Mouse (Mus musculus): ENCODE results near the gene Fgr.

The Fgr gene

DNA sequence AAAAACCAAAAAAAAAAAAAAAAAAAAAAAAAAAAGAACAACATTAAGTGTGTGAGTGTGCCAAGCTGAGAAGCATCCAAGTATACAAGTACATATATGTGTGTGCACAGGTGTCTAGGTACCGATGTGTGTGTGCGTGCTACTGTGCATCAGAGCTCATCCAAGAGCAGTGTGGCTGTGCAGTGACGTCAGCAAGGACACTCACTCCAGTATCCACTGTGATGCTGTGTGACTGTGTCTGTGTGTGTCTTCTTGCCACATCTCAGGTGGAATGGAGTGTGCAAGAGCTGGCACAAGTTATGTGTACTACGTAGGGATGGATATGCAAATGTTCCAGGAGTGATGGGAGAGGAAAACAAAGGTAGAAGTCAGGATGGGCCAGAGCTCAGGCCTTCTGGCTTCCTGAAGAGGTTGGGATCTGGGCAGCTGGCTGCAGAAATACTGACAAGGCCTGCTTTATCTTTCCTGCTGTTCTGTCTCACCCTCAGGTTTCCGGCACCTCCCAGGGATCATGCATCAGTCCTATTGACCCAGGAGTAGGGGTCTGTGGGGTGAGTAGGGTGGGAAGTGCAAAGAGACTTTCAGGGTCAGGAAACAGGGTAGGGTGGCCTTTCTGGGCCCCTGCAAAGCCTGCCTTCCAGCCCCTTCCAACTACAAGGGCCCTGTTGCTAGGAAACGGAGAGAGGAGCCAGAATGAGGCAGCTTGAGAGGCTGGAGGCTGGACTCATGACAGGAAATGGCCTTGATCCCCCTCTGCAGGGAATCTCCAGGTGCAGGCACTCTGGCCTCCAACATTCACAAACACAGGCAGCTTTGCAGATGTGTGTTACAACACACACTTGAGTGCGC lies 10.0 kb downstream of the Fgr start:
- CTCF ChIA-PET: interaction anchor here (1.3 to 1.4 kb wide), 2 partner anchors 10 to 22 kb away, joined by 4 to 9 read pairs; partner anchors contain the start of gene Fgr

DNA sequence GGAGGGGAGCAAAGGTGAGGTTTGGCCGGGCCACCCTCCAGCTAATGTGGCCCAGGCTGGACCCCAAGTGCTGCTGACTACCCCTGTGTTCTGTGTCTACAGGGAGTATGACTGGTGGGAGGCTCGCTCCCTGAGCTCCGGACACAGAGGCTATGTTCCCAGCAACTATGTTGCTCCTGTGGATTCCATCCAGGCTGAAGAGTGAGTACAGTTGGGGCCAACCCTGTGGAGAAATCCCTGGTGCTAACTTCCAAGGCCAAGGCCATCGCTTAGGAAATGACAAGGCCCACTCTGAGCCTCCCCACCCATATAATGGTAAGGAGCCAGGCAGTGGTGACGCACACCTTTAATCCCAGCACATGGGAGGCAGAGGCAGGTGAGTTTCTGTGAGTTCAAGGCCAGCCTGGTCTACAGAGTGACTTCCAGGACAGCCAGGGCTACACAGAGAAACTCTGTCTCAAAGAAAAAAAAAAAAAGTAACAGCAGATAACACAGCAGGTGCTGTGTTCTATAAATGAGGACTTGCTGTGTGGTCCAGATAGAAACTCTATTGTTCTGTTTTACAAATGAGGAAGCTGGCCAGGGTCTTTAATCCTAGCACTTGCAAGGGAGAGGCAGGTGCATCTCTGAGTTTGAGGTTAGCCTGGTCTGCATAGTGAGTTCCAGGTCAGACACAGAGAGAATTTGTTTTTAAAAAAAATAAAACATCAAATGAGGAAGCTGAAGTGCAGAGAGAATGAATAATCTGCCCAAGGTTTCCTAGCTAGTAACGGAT lies 14.9 kb downstream of the Fgr start:
- CTCF ChIA-PET: interaction anchor here (0.5 to 0.7 kb wide), 2 partner anchors 213 to 839 kb away, joined by 3 to 4 read pairs; no protein-coding TSS in a partner anchor

DNA sequence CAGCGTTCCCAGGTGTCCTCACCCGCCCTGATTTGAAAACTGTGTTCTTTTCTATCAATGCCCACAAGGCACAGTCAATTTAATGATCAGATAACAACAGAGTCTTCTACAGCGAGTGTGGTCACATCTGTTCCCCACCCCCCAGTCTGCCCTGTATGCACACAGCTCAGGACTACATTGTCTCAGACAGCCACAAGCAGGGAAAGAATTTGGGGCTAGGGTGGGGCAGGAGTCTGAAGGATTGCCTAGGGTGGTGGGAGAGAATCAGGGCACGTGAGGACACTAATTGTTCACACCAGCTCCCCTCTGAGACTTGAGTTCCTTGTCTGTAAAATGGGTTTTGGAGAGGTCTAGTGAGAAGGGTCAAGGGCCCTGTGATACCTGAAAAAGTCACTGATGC lies 19.7 kb downstream of the Fgr start:
- CTCF ChIA-PET: no interaction called here

DNA sequence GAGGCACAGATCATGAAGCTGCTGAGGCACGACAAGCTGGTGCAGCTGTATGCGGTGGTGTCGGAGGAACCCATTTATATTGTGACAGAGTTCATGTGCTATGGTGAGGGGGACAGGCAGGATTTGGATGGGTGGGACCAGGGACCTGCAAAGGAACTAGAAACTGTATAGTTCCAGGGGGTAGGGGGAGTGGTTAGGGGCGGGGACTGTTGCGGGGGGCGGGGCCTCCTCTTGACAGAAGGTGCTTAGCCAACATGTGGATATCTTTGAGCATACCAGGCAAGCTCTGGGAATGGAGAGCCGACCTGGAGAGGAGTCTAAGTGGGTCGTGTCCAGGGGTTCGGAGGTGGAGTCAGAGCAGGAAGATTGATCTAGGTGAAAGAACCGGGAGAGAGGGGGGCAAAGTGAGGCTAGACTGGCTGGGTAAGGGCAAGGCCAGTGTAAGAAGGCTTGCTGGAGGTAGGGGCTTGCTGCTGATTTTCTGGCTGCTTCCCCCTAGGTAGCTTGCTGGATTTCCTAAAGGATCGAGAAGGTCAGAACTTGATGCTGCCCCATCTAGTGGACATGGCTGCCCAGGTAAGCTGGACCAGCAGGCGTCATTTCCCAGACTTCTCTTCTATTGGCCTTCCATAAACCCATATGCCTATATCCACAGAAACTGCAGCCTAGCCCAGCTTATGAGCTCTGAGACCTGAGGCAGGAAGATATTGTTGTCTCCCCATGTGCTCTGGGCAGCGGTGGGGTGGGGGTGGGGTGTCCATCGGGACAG lies 23.8 kb downstream of the Fgr start:
- CTCF ChIA-PET: no interaction called here

DNA sequence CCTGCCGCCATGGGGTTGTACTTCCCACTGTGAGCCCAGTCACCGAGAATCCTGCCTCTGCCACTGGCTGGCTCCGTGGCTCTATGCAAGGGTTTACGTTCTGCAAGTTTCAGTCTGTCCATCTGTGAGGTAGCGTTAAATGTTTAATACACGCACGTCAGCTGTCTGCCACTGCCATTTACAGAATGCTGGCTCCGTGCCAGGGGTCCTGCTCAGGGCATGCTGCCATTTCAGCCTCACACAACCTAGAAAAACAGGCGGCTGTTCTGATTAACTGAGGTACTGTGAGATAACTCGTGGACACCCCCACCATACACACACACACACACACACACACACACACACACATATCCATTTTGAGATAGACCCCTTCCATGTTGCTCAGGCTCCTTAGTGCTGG lies 29.0 kb downstream of the Fgr start:
- CTCF ChIA-PET: interaction anchor here (0.6 to 0.7 kb wide), 2 partner anchors 9 to 30 kb away, joined by 3 to 10 read pairs; no protein-coding TSS in a partner anchor

DNA sequence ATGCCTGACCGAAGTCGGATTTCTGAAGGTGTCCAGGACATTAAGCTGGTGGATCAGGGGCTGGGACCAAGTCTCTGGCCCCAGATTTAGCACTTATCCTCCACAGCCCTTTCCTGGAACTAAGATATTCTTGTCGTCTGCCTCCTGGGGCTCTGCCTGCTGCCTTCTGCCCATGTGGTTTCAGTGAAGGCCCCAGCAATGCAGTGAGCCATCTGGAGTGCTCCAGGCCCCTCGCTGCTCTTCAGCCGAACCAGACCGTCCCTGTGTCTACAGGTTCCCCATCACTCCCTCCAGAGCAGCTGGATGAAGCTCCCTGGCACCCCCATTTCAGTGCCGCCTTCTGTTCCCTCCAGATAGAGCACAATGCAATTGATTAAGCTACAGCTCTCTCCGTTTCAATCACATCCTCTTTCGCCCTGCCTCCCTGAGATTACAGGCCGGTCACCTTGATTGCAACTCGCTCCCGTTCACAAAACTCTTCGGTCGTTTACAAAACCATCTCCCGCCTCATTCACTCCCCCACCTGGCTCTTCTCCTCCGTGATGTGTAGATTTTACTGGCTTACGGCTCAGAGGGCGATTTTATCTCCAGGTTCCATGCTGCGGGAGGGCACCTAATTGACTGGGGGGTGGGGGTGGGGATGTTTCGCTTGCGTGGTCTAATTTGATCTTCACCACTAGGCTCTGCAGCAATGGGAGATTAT lies 29.6 kb downstream of the Fgr start:
- CTCF ChIA-PET: interaction anchor here (0.6 to 0.7 kb wide), 2 partner anchors 8 to 30 kb away, joined by 3 to 10 read pairs; no protein-coding TSS in a partner anchor

DNA sequence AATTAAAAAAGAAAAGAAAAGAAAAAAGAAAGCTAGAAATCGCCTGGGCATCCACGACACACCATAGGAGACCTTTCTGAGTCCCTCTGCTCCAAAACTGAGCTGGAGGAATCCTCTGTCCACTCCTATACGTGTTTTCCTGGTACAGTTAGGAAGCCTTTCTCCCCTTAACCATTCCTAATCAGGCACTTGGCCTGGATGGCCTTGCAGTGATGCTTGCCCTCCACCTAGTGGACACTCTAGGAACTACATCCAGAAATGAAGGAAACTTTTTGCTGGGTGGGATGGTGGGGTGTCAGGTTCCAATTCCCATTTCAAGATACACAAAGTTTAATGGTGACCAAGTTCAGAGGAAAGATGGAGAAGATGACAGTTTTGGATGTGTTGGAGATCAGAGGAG lies 31.3 kb downstream of the Fgr start:
- CTCF ChIA-PET: interaction anchor here (0.5 to 2.0 kb wide), 5 partner anchors 22 to 767 kb away, joined by 3 to 24 read pairs (median 4); no protein-coding TSS in a partner anchor

DNA sequence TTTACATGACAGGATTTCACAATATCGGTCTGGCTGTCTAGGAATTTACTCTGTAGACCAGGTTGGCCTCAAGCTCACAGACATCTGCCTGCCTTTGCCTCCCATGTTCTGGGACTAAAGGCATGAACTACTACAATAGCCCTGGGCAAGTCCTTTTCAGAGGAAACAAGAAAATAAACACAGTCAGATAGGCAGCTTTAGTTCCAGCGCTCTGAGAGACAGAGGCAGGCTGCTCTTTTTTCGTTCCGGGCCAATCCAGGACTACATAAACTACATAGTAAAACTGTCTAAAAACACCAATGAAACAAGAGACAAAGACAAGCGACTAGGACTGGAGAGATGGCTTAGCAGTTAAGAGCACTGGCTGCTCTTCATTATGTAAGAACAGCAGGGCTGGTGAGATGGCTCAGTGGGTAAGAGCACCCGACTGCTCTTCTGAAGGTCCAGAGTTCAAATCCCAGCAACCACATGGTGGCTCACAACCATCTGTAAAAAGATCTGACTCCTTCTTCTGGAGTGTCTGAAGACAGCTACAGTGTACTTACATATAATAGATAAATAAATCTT lies 32.1 kb downstream of the Fgr start:
- CTCF ChIA-PET: interaction anchor here (0.6 to 2.0 kb wide), 4 partner anchors 23 to 303 kb away, joined by 3 to 24 read pairs (median 5); no protein-coding TSS in a partner anchor

DNA sequence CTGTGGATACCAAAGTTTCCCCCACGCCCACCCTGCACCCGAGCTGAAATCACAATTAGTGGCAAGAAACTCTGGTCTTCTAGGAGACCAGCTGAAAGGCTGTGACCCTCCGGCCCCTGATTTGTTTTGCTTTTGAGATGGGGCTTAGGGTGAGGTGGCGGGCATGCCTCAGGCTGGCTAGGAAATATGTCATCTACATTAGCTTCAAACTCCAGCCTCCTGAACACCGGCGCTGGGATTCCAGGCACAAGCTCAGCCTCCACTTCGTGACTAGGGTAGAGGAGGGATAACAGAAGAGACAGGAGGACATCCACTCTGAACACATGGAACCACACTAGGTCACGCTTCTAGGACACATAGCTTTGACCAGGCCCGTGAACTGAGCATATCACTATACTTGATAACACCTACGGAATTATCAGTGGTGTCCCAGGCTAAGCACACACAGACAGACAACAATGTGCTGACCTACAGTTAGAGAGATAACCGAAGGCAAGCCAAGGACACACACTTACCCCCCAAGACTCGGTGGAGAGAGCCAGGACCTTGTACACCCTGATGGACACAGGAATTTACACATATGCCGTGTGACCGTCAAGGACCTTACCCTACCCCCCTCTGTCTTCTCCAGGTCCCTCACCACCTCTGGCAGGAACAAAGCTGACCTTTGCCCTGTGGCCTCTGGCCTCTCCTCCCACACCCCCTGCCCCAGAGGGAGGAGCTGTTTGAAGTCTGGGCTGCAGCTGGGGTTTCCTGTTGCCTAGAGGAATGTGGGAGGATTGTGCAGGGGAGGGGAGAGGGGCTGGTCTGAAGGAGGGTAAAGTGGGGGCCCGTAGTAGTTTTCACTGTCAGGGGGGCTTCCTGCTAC lies 33.9 kb downstream of the Fgr start:
- CTCF ChIA-PET: interaction anchor here (0.7 to 1.4 kb wide), 5 partner anchors 26 to 126 kb away, joined by 3 to 6 read pairs (median 3); no protein-coding TSS in a partner anchor

DNA sequence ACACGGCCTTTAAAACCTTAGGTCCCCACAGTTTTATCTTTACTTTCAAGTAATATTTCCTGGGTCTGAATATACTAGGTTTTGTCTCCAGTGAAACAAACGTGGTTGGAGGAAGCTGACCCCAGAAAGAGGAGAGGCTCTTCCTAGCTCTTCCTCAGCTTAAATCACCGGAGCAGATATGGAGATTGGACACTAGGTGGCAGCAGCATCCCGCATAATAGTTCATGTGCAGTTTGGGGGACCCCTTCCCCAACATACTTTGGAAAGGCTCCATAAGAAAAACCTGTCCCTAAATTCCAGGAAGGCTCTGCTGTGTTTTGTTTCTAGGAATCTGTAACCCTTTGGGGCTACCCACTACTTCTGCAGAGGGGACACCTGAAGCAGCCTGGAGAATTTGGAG lies 35.2 kb downstream of the Fgr start:
- CTCF ChIA-PET: interaction anchor here (0.6 to 1.5 kb wide), 6 partner anchors 9 to 243 kb away, joined by 3 to 8 read pairs (median 3); no protein-coding TSS in a partner anchor

DNA sequence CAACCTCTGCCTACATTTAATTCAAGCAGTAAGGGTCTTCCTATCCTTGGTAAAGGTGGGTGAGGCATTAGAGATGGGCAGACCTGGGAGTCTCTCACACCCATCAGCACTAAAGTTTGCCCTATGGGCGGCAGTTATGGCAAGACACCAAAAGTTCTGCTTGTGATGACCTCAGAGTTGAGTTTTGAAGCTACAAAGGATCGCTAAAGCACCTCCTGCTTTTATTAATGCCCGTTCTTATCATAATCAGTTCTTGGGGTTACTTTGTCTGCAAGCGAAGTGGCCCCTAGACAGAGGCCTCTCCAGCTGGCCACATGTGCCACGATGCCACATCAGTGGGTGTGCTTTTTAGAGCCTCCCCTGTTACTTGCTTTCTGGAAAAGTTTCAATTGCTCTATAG lies 35.8 kb downstream of the Fgr start:
- CTCF ChIA-PET: interaction anchor here (0.6 to 1.5 kb wide), 7 partner anchors 19 to 243 kb away, joined by 3 to 25 read pairs (median 4); no protein-coding TSS in a partner anchor

DNA sequence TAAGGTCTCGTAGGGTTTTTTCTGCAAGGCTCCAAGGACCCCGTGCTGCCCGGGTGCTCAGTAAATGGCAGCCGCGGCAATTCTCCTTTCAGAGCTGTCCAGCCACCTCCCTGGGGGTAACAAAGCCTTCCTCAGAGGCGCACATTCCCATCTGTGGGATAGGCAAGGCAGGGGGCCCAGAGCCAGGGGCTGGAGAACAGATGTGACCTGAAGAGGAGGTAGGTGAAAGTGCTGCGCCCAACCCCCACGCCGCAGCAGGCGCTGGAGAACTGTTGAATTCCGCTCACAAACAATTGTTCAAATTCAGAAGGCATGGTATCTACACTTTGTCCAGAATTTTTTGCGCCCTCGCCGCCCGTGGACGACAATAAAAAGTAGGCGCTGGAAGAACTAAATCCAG lies 36.7 kb downstream of the Fgr start:
- CTCF ChIA-PET: interaction anchor here (0.6 to 1.4 kb wide), 6 partner anchors 33 to 188 kb away, joined by 3 to 25 read pairs (median 6); no protein-coding TSS in a partner anchor

DNA sequence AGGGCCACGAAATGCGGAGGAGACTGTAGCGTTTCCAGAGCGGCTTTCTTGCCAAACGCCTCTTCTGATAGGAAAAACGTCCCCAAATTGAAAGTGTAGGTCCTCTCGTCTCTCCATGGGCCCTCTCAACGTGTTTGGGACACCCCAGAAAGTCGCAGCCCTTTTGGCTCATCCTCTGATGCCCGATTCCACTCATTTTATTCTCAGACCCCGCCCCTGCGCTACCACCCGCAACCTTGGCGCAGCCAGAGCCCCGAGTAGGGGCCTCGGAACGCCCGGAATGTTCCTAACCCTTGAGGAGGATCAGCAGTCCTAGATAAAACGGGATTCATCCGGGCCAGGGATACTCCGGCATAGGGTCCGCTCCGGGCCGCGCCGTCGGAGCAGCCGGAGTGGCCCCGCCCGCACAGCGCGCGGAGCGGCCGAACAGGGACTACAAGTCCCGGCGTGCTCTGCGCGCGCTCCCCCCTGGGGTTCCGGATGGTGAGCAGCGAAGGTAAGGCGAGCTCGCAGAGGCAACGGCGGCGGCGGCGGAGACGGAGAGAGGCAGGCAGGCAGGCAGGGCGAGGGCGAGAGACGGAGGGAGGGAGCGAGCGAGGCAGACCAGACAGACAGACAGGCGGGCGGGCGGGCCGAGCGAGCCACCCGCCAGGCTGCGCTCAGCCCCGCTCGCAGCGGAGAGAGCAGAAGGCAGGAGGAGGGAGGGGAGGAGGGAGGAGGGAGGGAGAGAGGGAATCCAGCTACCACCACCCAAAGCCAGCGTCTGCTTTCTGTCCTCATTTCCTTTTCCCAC lies 37.3 kb downstream of the Fgr start, which contains the start of gene Ahdc1:
Gene Ahdc1 (plus strand): TSS at position 233 of the 793 bp plus-strand sequence.
- CTCF ChIA-PET: interaction anchor here (0.6 to 1.4 kb wide), 7 partner anchors 8 to 188 kb away, joined by 3 to 25 read pairs (median 6); no protein-coding TSS in a partner anchor

DNA sequence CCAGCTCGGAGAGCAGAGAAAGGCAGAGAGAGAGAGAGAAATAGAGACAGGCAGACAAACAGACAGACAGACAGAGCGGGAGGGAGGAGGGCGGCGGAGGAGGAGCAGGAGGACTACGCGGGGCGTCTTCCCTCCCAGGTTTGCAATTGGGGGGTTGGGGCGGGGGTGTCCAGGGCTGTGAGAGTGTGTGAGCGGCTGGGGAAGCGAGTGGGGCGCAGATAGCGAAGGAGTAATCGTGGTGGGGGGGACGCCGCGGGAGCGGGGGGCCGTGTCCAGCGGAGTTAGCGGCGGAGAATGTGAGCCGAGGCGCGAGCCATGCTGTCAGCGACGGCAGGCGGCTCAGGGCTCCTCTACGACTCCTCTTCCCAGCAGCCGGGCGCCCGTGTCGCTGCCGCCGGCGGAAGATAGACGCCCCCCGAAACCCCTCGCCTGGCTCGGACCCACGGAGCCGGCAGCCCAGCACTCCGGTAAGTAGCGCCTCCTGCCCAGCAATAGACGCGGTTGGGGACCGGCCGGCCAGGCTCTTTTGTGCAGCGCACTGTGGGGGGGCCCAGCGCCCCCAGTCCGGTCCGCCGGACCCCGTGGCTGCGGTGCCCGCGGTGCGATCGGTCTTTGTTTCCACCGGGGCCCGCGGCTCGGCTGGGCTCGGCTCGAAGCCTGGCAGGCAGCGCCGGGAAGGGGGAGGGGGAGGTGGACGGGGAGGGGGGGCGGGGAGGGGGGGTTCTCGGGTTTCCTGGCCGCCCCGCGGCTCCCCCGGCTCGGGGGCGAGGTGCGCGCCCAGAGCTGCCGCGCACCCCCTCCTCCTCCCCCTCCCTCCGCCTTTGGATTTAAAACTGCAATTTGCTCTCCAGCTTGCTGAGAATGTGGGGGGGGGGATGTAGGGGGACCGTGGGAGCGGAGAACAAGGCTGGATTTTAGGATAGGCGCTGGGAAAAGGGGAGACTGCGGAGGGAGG lies 38.2 kb downstream of the Fgr start:
- CTCF ChIA-PET: interaction anchor here (0.6 to 1.3 kb wide), 4 partner anchors 9 to 262 kb away, joined by 4 to 10 read pairs (median 6); no protein-coding TSS in a partner anchor

DNA sequence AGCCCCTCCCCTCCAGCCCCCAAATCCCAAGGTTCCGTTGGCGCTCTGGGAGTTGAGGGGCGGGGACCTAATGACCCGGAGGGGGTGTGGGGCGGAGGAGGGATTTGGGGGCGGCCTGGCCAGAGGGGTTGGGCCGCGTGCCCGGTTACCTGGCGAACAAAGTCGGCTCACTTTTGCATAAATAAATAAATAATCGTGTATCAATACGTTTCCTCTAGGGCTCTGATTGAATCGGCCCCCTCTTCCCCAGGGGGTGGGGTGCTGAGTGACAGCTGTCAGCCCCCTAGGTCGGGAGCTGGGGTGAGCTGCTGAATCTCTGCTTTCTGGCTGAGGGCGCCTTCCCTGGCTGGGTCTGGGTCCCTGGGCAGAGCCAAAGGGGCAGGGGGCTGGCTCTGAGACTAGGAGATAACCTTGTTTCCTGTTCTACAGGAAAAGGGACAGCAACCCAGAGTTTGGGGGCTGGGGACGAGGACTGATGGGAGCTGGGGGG lies 38.9 kb downstream of the Fgr start:
- CTCF ChIA-PET: interaction anchor here (0.6 to 1.3 kb wide), 3 partner anchors 45 to 477 kb away, joined by 4 to 13 read pairs (median 7); no protein-coding TSS in a partner anchor

DNA sequence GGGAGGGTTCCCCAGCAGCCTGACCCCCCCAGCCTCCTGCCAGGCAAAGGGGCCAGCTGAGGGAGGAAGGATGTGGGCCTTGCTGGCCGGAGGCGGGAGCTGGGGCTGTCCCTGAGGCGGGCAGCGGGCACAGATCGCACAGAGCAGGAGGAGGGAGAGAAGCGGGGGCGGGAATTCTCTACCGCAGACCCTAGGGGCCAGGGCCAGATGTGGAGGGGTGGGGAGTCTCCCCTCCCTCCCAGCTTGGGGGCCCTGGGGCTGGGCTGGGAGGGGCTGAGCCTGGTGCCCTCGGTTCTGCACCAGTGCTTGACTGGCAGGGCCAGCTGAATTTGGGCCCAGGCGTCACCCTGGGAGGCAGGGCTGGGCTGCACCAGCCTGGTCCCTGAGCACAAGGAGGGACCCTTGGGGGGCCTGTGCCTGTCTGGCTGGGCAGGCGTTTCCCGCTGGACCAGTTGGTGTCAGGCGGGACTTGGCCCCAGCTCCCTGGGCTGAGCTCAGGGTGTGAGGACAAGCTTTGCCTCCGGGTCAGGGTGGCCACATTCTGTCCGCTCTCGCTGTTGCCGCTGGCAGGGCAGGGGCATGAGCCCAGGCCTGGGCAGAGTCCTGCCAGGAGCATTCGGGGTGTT lies 39.5 kb downstream of the Fgr start:
- CTCF ChIA-PET: interaction anchor here (0.6 to 1.3 kb wide), 3 partner anchors 44 to 477 kb away, joined by 3 to 13 read pairs (median 7); no protein-coding TSS in a partner anchor

Data from spleen, embryonic (tissue).